In genomic region chr14:73551164-73551563, GRCm38 (mm10) we compare ENCODE assay signal across 17 mouse cellular contexts. TPM values are rescaled to one million over a fixed set of nuclear protein-coding genes. Genes with fewer than 3 reads are reported as not detected.
DNase-seq lines count a peak whose midpoint lies in the region; TF ChIP-seq lines count a peak whose summit lies in the region.
"Had no signal": no experiment of that assay in that cellular context is flagged by ENCODE, and none has a peak within 500 bp of the region (broad histone marks: within the 10 kb centered on the region; RNA-seq: fewer than 3 reads in every experiment).

No protein-coding gene starts in this region.

- no peak overlapping the region for H3K4me2 ChIP-seq in myocyte (ENCODE audit: low read depth)
- H3K4me2 ChIP-seq: embryonic facial prominence, embryonic 13.5 days; forebrain, embryonic 13.5 days; forebrain, embryonic 15.5 days had no signal

- no peak for TF ChIP-seq POLR2A in myocyte (IDR thresholded peaks at IDR 0.05; ENCODE audit: insufficient read length, low read depth)

- peaks cover 5% of the 10 kb centered on the region for H3K36me3 ChIP-seq in myocyte (ENCODE audit: control insufficient read depth, insufficient read depth)
- H3K36me3 ChIP-seq: forebrain, embryonic 15.5 days had no signal

- no peak for DNase-seq in layer of hippocampus, adult 2 months (ENCODE audit: low spot score in 2 of 2)
- DNase-seq in layer of hippocampus, adult 11-12 months (ENCODE audit: low spot score) = no peak
- peak; percentile 6 for DNase-seq in brain, adult 2 months (ENCODE audit: low read depth, low spot score)
- DNase-seq in thymus, adult 18-20 months = no peak
- DNase-seq: adrenal gland, adult 2 months; adrenal gland, postnatal 10 days; adrenal gland, postnatal 25 days; cerebellum, adult 11-12 months; cerebellum, adult 2 months; cerebellum, adult 9-10 months; cerebellum, postnatal 10 days; cerebellum, postnatal 25 days; forebrain, postnatal 0 days had no signal

- H3ac ChIP-seq in myocyte (ENCODE audit: control insufficient read depth, insufficient read length) = no peak overlapping the region

- peaks cover 27% of the 10 kb centered on the region for H3K79me2 ChIP-seq in myocyte (ENCODE audit: control insufficient read depth, insufficient read depth)

- H3K27ac ChIP-seq in layer of hippocampus, adult 2 months = peak overlapping the region; percentile 40
- H3K27ac ChIP-seq: embryonic facial prominence, embryonic 13.5 days; forebrain, embryonic 13.5 days; forebrain, embryonic 15.5 days had no signal

- H3K27me3 ChIP-seq in myocyte (ENCODE audit: control insufficient read depth, insufficient read depth, insufficient read length) = no peaks in the 10 kb centered on the region
- H3K27me3 ChIP-seq: embryonic facial prominence, embryonic 13.5 days; forebrain, embryonic 13.5 days; forebrain, embryonic 15.5 days had no signal

- TF ChIP-seq CTCF in layer of hippocampus, adult 2 months (conservative IDR thresholded peaks at IDR 0.05) = no peak

- no peak overlapping the region for H3K4me3 ChIP-seq in layer of hippocampus, adult 2 months
- no peak overlapping the region for H3K4me3 ChIP-seq in myocyte
- H3K4me3 ChIP-seq: embryonic facial prominence, embryonic 13.5 days; forebrain, embryonic 13.5 days; forebrain, embryonic 15.5 days had no signal

TF ChIP-seq in myocyte, 11 proteins besides CTCF, POLR2A, EP300 and RAD21:
- TF ChIP-seq REST (IDR thresholded peaks at IDR 0.05; ENCODE audit: insufficient read depth, insufficient read length) (no peak), USF1 (IDR thresholded peaks at IDR 0.05; ENCODE audit: low read depth) (no peak), TCF3 (IDR thresholded peaks at IDR 0.05; ENCODE audit: insufficient read length, low read depth) (no peak), MYOD1 (IDR thresholded peaks at IDR 0.05; ENCODE audit: control insufficient read depth in 1 of 3, insufficient read length in 2 of 3, low read depth in 2 of 3) (peak in 2 of 3 experiments; percentile 38 to 57), E2F4 (IDR thresholded peaks at IDR 0.05; ENCODE audit: insufficient read depth) (no peak), TCF12 (IDR thresholded peaks at IDR 0.05; ENCODE audit: insufficient read depth, poor library complexity, severe bottlenecking) (peak; percentile 29), MYOG (IDR thresholded peaks at IDR 0.05; ENCODE audit: control insufficient read depth in 1 of 3, insufficient read depth in 1 of 3, insufficient read length in 2 of 3, low read depth in 2 of 3) (peak in 2 of 3 experiments; percentile 20 to 68)

RNA-seq across cellular contexts. Expression of gene Nudt15, which starts 3.1 kb away (rescaled TPM):
- 1 to 10 TPM; 4.8 to 7.7 TPM for total RNA-seq in layer of hippocampus, adult 2 months (2021)
- polyA plus RNA-seq in myocyte (2012; fragmentation: generic; extraction: Trizol) = 2.0 TPM

RNA-seq across cellular contexts. Expression of gene Sucla2, which starts 26.0 kb away (rescaled TPM):
- 100 to 1,000 TPM; 151 to 152 TPM for total RNA-seq in layer of hippocampus, adult 2 months (2021)
- polyA plus RNA-seq in myocyte (2012; fragmentation: generic; extraction: Trizol) = 59.5 TPM

RNA-seq across cellular contexts. Expression of gene Med4, which starts 41.3 kb away (rescaled TPM):
- 10 to 100 TPM; 31.7 to 35.4 TPM for total RNA-seq in layer of hippocampus, adult 2 months (2021)
- polyA plus RNA-seq in myocyte (2012; fragmentation: generic; extraction: Trizol) = 18.9 TPM
